Mouse (Mus musculus) lung, embryonic 15.5 days (tissue): ENCODE results near the gene Lgals3bp. TPM values are rescaled to one million over a fixed set of nuclear protein-coding genes. Genes with fewer than 3 reads are reported as not detected.

Source experiments
- ATAC-seq: fragments of 200-750 bp; cut with Nextera tagmentation; 2 replicates; pipeline ENCODE4 v1.8.0; 2017; ENCODE audit warnings: moderate number of reproducible peaks, borderline replicate concordance; ENCODE audit not compliant: low FRiP score, low TSS enrichment; ENCODE audit errors: extremely low read depth
- H3K27ac ChIP-seq: fragments of 300-500 bp; sonication (generic); 2 replicates; pipeline ENCODE4 v1.5.1; 2015; ENCODE audit warnings: moderate library complexity, mild to moderate bottlenecking, inconsistent platforms
- H3K27me3 ChIP-seq: fragments of 300-500 bp; sonication (generic); 2 replicates; pipeline ENCODE4 v1.6.1; 2015; ENCODE audit warnings: inconsistent platforms
- H3K36me3 ChIP-seq: fragments of 300-500 bp; sonication (generic); 2 replicates; pipeline ENCODE4 v1.6.1; 2015; ENCODE audit warnings: inconsistent platforms
- H3K4me1 ChIP-seq: fragments of 300-500 bp; sonication (generic); 2 replicates; pipeline ENCODE4 v1.6.1; 2015; ENCODE audit warnings: inconsistent platforms
- H3K4me2 ChIP-seq: fragments of 300-500 bp; sonication (generic); 2 replicates; pipeline ENCODE4 v1.6.1; 2015; ENCODE audit warnings: inconsistent platforms, mild to moderate bottlenecking, moderate library complexity
- H3K4me3 ChIP-seq: fragments of 300-500 bp; sonication (generic); 2 replicates; pipeline ENCODE4 v1.5.1; 2015; ENCODE audit warnings: mild to moderate bottlenecking, inconsistent platforms
- H3K9ac ChIP-seq: fragments of 300-500 bp; sonication (generic); 2 replicates; pipeline ENCODE4 v1.6.1; 2015; ENCODE audit warnings: inconsistent platforms
- H3K9me3 ChIP-seq: fragments of 300-500 bp; sonication (generic); 2 replicates; pipeline ENCODE4 v1.6.1; 2016; ENCODE audit warnings: inconsistent platforms
- WGBS: fragments of 180-500 bp; shearing (Covaris S2); methylation state at CpG from one replicate; pipeline ENCODE4 v1.1.7; 2015; 5-methylcytosine and 5-hydroxymethylcytosine counted together
- polyA plus RNA-seq: library from polyadenylated mRNA; unstranded; fragments of >200 nt; fragmentation: Nextera tagmentation; extraction: Ambion mirVana; gene quantifications from 2 replicates; pipeline ENCODE4 v1.2.1, GENCODE M21; 2015

Lgals3bp gene
- polyA plus RNA-seq, 1 experiment from 2014 or later, result 6.9 TPM

DNA sequence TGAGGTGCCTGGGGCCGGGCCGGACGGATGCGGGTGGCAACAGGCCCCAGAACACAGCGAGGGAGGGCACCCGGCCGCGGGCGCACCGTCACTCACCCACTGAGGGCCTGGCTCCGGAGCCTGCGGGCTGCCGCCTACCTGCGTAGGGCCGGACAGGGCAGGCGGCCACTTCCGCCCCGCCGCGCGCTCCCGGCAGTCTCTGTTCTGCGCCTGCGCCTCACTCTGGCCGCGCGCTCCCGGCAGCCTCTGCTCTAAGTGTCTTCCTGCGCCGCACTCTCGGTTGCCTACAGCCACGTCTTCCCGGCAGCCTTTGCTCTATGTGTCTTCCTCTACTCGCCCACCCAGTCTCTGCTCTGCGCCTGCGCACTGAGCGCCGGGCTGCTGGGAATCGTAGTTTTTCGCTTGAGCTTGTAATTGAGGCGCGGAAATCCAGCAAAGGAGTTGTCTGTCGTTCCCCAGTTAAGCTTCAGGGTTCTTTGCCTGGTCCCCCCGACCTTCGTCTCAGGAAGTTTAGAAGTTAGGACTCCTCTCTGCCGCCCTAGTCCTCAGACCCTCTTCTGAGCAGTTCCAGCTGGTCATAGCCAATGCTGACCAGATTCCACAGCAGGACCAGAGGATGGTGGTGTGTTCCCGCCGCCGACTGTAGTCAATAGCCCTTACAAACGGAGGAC, 17.1 kb upstream of the Lgals3bp start, which contains the start of gene Cant1:
TSS of gene Cant1 (minus strand) at position 253 of the 671 bp plus-strand sequence.
- under 1% methylated on average over 50 of the region's 50 CpGs for WGBS
- H3K4me2 ChIP-seq, result peak within 1 kb of the TSS; percentile 76
- no peaks in the 10 kb centered on the region for H3K27me3 ChIP-seq
- peak; percentile 95 for ATAC-seq
- peaks cover 9% of the 10 kb centered on the region for H3K36me3 ChIP-seq
- peak within 1 kb of the TSS; percentile 80 for H3K4me3 ChIP-seq
- H3K9me3 ChIP-seq, result no peaks in the 10 kb centered on the region
- peak within 1 kb of the TSS; percentile 66 for H3K27ac ChIP-seq
- peaks cover 25% of the 10 kb centered on the region for H3K4me1 ChIP-seq
- peak within 1 kb of the TSS; percentile 87 for H3K9ac ChIP-seq

- no peak for ATAC-seq
- H3K4me2 ChIP-seq, result peak overlapping the region; percentile 76
- H3K27ac ChIP-seq, result peak overlapping the region; percentile 66
- peak overlapping the region; percentile 87 for H3K9ac ChIP-seq
- H3K27me3 ChIP-seq, result no peaks in the 10 kb centered on the region
- H3K9me3 ChIP-seq, result no peaks in the 10 kb centered on the region
- H3K4me1 ChIP-seq, result peaks cover 20% of the 10 kb centered on the region
- peak overlapping the region; percentile 80 for H3K4me3 ChIP-seq
- 2% methylated on average over 12 of the region's 12 CpGs for WGBS
- H3K36me3 ChIP-seq, result peaks cover 13% of the 10 kb centered on the region
Measured at GRCm38 (mm10) chr11:118418442-118418833, 16.5 kb upstream of the Lgals3bp start.

DNA sequence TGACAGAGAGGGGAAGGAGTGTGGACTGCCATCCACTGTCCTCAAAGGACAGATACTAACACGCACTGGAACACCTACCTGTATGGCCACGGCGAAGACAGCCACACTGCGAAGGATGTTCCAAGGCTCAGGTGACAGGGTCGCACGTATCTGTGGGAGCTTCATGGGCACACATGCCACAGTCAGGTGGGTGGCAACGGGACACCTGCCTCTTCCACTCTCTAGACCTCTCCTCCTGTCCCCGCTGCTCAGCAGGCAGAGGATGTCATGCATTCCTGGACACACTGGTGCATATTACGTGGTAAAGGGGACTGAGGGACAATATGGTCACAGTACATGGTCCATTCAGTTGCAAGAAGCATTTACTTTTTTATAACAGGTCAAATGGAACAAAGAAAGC, 15.6 kb upstream of the Lgals3bp start:
- H3K4me2 ChIP-seq, result peak overlapping the region; percentile 76
- no peak overlapping the region for H3K27ac ChIP-seq
- H3K36me3 ChIP-seq, result peaks cover 14% of the 10 kb centered on the region
- peak overlapping the region; percentile 87 for H3K9ac ChIP-seq
- H3K4me1 ChIP-seq, result peaks cover 16% of the 10 kb centered on the region
- peak overlapping the region; percentile 80; the same call in 1 of the 2 replicates for H3K4me3 ChIP-seq
- 92% methylated on average over 9 of the region's 9 CpGs for WGBS
- no peaks in the 10 kb centered on the region for H3K9me3 ChIP-seq
- H3K27me3 ChIP-seq, result no peaks in the 10 kb centered on the region
- ATAC-seq, result no peak

DNA sequence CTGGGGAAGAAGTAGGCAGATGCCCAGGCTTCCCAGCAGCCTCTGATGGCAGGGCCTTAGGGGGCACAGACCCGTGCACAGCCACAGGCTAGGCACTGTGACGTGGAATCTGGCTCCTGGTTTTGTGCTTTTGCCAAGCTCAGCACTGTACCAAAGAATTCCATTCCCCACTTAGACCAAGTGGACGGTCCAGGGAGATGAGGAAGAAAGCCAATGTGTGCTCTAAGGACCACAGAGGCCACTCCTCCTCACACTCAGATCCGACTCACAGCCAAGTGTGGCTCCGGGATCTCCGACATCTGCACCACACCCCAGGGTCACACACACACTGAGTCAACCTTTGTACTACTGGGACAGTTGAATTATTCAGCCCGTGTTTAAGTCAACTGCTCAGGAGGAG, 14.2 kb upstream of the Lgals3bp start:
- H3K27ac ChIP-seq, result no peak overlapping the region
- H3K9me3 ChIP-seq, result no peaks in the 10 kb centered on the region
- H3K4me1 ChIP-seq, result peaks cover 16% of the 10 kb centered on the region
- WGBS, result 79% methylated on average over 7 of the region's 7 CpGs
- H3K36me3 ChIP-seq, result peaks cover 18% of the 10 kb centered on the region
- ATAC-seq, result no peak
- H3K9ac ChIP-seq, result no peak overlapping the region
- H3K4me3 ChIP-seq, result no peak overlapping the region
- no peaks in the 10 kb centered on the region for H3K27me3 ChIP-seq
- H3K4me2 ChIP-seq, result no peak overlapping the region

DNA sequence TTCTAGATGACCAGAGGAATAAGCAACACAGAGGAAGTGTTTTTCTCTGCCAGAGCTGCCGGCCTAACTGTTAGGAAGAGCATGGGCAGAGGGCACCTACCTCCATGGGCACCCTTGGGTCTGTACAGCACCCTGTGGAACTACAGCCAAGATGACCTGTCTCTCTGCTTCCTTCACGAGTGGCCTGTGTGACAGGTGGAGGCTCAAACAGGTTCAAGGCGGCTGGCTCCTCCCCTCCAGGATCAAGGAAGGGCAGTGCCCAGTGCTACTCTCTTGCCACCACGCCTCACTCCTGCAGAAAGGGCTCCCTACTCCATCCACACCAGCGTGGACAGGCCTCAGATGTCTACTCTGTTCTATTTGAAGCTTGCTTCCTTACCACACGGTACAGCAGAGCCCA, 13.7 kb upstream of the Lgals3bp start:
- Histone ChIP-seq H3K4me1 (peaks cover 16% of the 10 kb centered on the region), H3K4me3 (no peak overlapping the region), H3K9ac (no peak overlapping the region), H3K4me2 (no peak overlapping the region), H3K9me3 (no peaks in the 10 kb centered on the region), H3K36me3 (peaks cover 22% of the 10 kb centered on the region), H3K27ac (no peak overlapping the region), H3K27me3 (no peaks in the 10 kb centered on the region)
- ATAC-seq, result no peak
- WGBS, result 82% methylated on average over 6 of the region's 6 CpGs

DNA sequence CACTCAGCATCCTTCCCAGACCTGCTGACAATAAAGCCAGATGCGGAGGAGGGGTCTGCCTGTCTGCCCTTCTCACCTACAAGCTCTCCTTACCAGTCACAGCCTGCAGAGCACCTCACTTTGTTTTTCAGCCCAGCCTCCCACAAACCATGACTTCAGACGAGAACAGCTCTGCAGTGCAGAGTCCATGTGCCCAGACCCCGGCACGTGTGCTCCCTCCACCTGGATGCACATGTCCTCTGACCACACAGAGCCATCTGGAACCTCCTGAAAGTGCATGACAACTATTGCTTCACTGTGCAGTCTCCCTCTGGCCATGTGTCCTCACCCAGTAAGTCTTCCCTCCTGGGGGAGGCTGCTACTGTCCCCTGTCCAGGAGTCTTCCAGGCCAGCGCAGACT, 12.4 kb upstream of the Lgals3bp start:
- WGBS, result 87% methylated on average over 5 of the region's 5 CpGs
- Histone ChIP-seq H3K4me1 (peaks cover 11% of the 10 kb centered on the region), H3K4me3 (no peak overlapping the region), H3K27me3 (no peaks in the 10 kb centered on the region), H3K4me2 (no peak overlapping the region), H3K9me3 (no peaks in the 10 kb centered on the region), H3K36me3 (peaks cover 28% of the 10 kb centered on the region), H3K27ac (no peak overlapping the region), H3K9ac (no peak overlapping the region)
- ATAC-seq, result no peak

GRCm38 (mm10) chr11:118413055-118413454, 11.2 kb upstream of the Lgals3bp start:
- Histone ChIP-seq H3K27ac (no peak overlapping the region), H3K27me3 (no peaks in the 10 kb centered on the region), H3K9ac (no peak overlapping the region), H3K4me2 (no peak overlapping the region), H3K9me3 (no peaks in the 10 kb centered on the region), H3K36me3 (peaks cover 32% of the 10 kb centered on the region), H3K4me3 (no peak overlapping the region), H3K4me1 (peaks cover 9% of the 10 kb centered on the region)
- ATAC-seq, result no peak
- 79% methylated on average over 4 of the region's 4 CpGs for WGBS

DNA sequence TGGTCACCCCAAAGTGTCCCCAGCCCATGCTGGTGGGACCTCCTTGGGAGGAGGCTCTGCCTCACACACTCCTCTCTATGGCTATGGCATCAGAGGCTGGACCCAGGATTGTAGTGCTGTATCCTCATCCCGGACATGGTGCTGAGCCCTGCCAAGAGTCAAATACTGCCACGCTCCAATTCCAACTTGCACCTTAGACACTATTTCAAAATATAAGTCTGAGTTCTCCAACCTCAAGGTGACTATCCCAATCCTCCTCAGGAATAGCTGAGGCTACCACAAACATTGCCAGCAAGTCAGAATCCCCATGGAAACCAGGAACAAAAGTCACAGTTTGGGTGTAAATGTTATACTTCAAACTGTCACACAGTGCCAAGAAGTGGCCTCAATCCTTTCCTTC, 10.7 kb upstream of the Lgals3bp start:
- H3K4me2 ChIP-seq, result no peak overlapping the region
- H3K27ac ChIP-seq, result no peak overlapping the region
- WGBS, result 59% methylated on average over 2 of the region's 2 CpGs
- peaks cover 4% of the 10 kb centered on the region for H3K4me1 ChIP-seq
- peaks cover 36% of the 10 kb centered on the region for H3K36me3 ChIP-seq
- H3K27me3 ChIP-seq, result no peaks in the 10 kb centered on the region
- H3K9me3 ChIP-seq, result no peaks in the 10 kb centered on the region
- no peak overlapping the region for H3K4me3 ChIP-seq
- H3K9ac ChIP-seq, result no peak overlapping the region
- ATAC-seq, result no peak

DNA sequence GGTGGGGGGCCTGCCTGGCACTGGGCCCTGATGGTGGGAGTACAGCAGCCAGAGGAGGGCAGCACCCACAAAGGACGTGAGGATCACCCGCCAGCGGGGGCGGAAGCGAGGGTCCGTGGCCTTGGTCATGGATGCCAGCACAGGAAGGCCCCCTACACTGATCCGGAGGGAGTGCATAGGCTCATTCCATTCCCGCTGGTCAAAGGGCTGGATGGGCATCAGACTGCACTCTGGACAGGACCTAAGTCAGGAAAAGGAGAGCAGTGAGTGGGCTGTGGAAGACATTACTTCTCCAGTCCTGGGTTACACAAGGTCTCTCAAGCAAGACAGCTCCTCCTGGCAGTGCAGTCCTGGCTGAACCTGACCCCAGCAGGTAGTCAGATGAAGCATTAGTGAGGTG, 9.4 kb upstream of the Lgals3bp start:
- H3K36me3 ChIP-seq, result peaks cover 48% of the 10 kb centered on the region
- ATAC-seq, result no peak

GRCm38 (mm10) chr11:118410479-118410878, 8.6 kb upstream of the Lgals3bp start:
- no peak overlapping the region for H3K4me3 ChIP-seq
- H3K9me3 ChIP-seq, result no peaks in the 10 kb centered on the region
- no peaks in the 10 kb centered on the region for H3K4me1 ChIP-seq
- H3K27ac ChIP-seq, result no peak overlapping the region
- H3K9ac ChIP-seq, result no peak overlapping the region
- H3K4me2 ChIP-seq, result no peak overlapping the region
- 82% methylated on average over 10 of the region's 10 CpGs for WGBS
- H3K36me3 ChIP-seq, result peaks cover 53% of the 10 kb centered on the region
- ATAC-seq, result no peak
- no peaks in the 10 kb centered on the region for H3K27me3 ChIP-seq

More for the DNA sequence above, 9.4 kb upstream of the Lgals3bp start:
- no peak overlapping the region for H3K9ac ChIP-seq
- H3K4me1 ChIP-seq, result no peaks in the 10 kb centered on the region
- H3K9me3 ChIP-seq, result no peaks in the 10 kb centered on the region
- no peak overlapping the region for H3K4me3 ChIP-seq
- H3K27ac ChIP-seq, result no peak overlapping the region
- WGBS, result 90% methylated on average over 8 of the region's 8 CpGs
- H3K4me2 ChIP-seq, result no peak overlapping the region
- no peaks in the 10 kb centered on the region for H3K27me3 ChIP-seq

- H3K27me3 ChIP-seq, result no peaks in the 10 kb centered on the region
- H3K4me2 ChIP-seq, result no peak overlapping the region
- no peaks in the 10 kb centered on the region for H3K4me1 ChIP-seq
- no peaks in the 10 kb centered on the region for H3K9me3 ChIP-seq
- no peak for ATAC-seq
- H3K4me3 ChIP-seq, result no peak overlapping the region
- no peak overlapping the region for H3K9ac ChIP-seq
- no peak overlapping the region for H3K27ac ChIP-seq
- H3K36me3 ChIP-seq, result peaks cover 51% of the 10 kb centered on the region
- WGBS, result 84% methylated on average over 1 of the region's 1 CpGs
Measured at GRCm38 (mm10) chr11:118410073-118410444, 8.2 kb upstream of the Lgals3bp start.

GRCm38 (mm10) chr11:118409106-118410072, 7.5 kb upstream of the Lgals3bp start:
- no peak overlapping the region for H3K27ac ChIP-seq
- 73% methylated on average over 12 of the region's 12 CpGs for WGBS

More at GRCm38 (mm10) chr11:118409106-118410072, 7.5 kb upstream of the Lgals3bp start:
- H3K4me3 ChIP-seq, result no peak overlapping the region
- H3K4me2 ChIP-seq, result no peak overlapping the region
- no peak overlapping the region for H3K9ac ChIP-seq
- H3K4me1 ChIP-seq, result no peaks in the 10 kb centered on the region
- H3K36me3 ChIP-seq, result peaks cover 46% of the 10 kb centered on the region
- H3K9me3 ChIP-seq, result no peaks in the 10 kb centered on the region
- H3K27me3 ChIP-seq, result no peaks in the 10 kb centered on the region
- ATAC-seq, result no peak
